Mouse (Mus musculus): Measurements from ENCODE around the gene Gm10490. TPM values are rescaled to one million over a fixed set of nuclear protein-coding genes. Genes with fewer than 3 reads are reported as not detected.
A peak's percentile ranks its signal among the peaks of the same experiment; 100 is the strongest.

Gm10490 gene
- polyA plus RNA-seq, 1 experiment, result not detected

DNA sequence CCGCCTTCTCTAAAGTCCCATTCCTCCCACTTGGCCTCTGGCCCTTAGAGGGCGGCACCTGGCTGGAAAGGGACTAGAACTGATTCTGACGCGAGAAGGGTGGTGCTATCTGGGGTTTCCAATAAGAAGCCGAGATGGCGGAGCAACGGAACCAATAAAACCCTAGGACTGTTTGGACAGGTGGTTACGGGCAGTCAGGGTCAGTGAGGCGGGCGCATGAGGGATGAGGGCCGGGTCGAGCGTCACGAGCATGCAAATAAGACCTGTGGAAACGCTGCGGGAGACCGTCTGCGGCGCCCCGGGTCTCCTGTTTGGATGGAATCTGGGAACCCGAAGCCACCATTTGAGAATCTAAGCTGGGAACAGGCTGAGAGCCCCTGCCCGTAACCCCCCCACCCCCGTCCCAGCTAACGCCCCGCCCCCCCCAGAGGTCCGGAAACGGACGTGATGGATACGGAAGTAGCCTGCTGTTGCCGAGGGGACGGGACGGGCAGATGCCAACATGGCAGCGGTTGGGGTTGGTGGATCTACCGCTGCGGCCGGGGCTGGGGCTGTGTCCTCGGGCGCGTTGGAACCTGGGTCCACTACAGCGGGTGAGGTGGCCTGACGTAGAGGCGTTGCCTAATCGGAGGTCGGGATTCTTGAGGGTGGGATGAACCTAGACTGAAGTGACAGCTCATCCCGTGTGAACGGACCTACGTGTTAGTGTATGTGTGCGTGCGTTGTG, 25.3 kb upstream of the Gm10490 start, which contains the start of gene Slc35a2:
Slc35a2 (plus strand) TSS at position 188 of the 727 bp plus-strand sequence.
- Histone ChIP-seq H3K79me2 (ENCODE audit: control insufficient read depth, insufficient read depth) (peaks cover 11% of the 10 kb centered on the region), H3ac (ENCODE audit: control insufficient read depth, insufficient read length) (peak within 1 kb of the TSS; percentile 20), H3K36me3 (ENCODE audit: control insufficient read depth, insufficient read depth) (no peaks in the 10 kb centered on the region), H3K4me2 (ENCODE audit: low read depth) (peak within 1 kb of the TSS; percentile 81), H3K27me3 (ENCODE audit: control insufficient read depth, insufficient read depth, insufficient read length) (no peaks in the 10 kb centered on the region), H3K4me3 (peak within 1 kb of the TSS; percentile 48)
- TF ChIP-seq MYOD1 (IDR thresholded peaks at IDR 0.05; ENCODE audit: control insufficient read depth in 1 of 3, insufficient read length in 2 of 3, low read depth in 2 of 3), result peak in 2 of 3 experiments; percentile 6 to 43
- TF ChIP-seq USF1 (IDR thresholded peaks at IDR 0.05; ENCODE audit: low read depth), result no peak
- TF ChIP-seq POLR2AphosphoS2 (IDR thresholded peaks at IDR 0.05; ENCODE audit: insufficient read length, low read depth), result peak; percentile 46
- TF ChIP-seq POLR2A (IDR thresholded peaks at IDR 0.05; ENCODE audit: insufficient read length, low read depth), result peak; percentile 65

- peaks cover 7% of the 10 kb centered on the region for H3K36me3 ChIP-seq (ENCODE audit: control insufficient read depth, insufficient read depth)
Observed at GRCm38 (mm10) chrX:7898211-7898610, 11.1 kb upstream of the Gm10490 start.

GRCm38 (mm10) chrX:7898880-7899874, 10.2 kb upstream of the Gm10490 start, which contains the start of the genes Pqbp1 and Timm17b:
Gene Pqbp1, minus strand, starts transcription at chrX:7899269.
Gene Timm17b, plus strand, starts transcription at chrX:7899357.
- TF ChIP-seq USF1 (IDR thresholded peaks at IDR 0.05; ENCODE audit: low read depth), result no peak
- no peak for TF ChIP-seq SRF (IDR thresholded peaks at IDR 0.05; ENCODE audit: control insufficient read depth, insufficient read length, low read depth)
- peak; percentile 84 for TF ChIP-seq POLR2AphosphoS2 (IDR thresholded peaks at IDR 0.05; ENCODE audit: insufficient read length, low read depth)
- TF ChIP-seq REST (IDR thresholded peaks at IDR 0.05; ENCODE audit: insufficient read depth, insufficient read length), result no peak
- peak; percentile 93 for TF ChIP-seq POLR2A (IDR thresholded peaks at IDR 0.05; ENCODE audit: insufficient read length, low read depth)
- TF ChIP-seq MYOG (IDR thresholded peaks at IDR 0.05; ENCODE audit: control insufficient read depth in 1 of 3, insufficient read depth in 1 of 3, insufficient read length in 2 of 3, low read depth in 2 of 3), result no peak
- no peak for TF ChIP-seq MAX (IDR thresholded peaks at IDR 0.05; ENCODE audit: low read depth)
- Histone ChIP-seq H3K27me3 (ENCODE audit: control insufficient read depth, insufficient read depth, insufficient read length) (no peaks in the 10 kb centered on the region), H3K4me3 (peak within 1 kb of the TSS; percentile 53), H3K4me2 (ENCODE audit: low read depth) (peak within 1 kb of the TSS; percentile 80), H3K79me2 (ENCODE audit: control insufficient read depth, insufficient read depth) (peaks cover 13% of the 10 kb centered on the region), H3K36me3 (ENCODE audit: control insufficient read depth, insufficient read depth) (peaks cover 3% of the 10 kb centered on the region), H3ac (ENCODE audit: control insufficient read depth, insufficient read length) (peak within 1 kb of the TSS; percentile 74)

More at GRCm38 (mm10) chrX:7898211-7898610, 11.1 kb upstream of the Gm10490 start:
- H3ac ChIP-seq (ENCODE audit: control insufficient read depth, insufficient read length), result no peak overlapping the region
- peak overlapping the region; percentile 80 for H3K4me2 ChIP-seq (ENCODE audit: low read depth)
- H3K4me3 ChIP-seq, result peak overlapping the region; percentile 53
- no peaks in the 10 kb centered on the region for H3K27me3 ChIP-seq (ENCODE audit: control insufficient read depth, insufficient read depth, insufficient read length)
- TF ChIP-seq POLR2AphosphoS2 (IDR thresholded peaks at IDR 0.05; ENCODE audit: insufficient read length, low read depth) (no peak), MYOG (IDR thresholded peaks at IDR 0.05; ENCODE audit: control insufficient read depth in 1 of 3, insufficient read depth in 1 of 3, insufficient read length in 2 of 3, low read depth in 2 of 3) (no peak), E2F4 (IDR thresholded peaks at IDR 0.05; ENCODE audit: insufficient read depth) (no peak), CEBPB (IDR thresholded peaks at IDR 0.05; ENCODE audit: insufficient read depth, poor library complexity, severe bottlenecking) (no peak), REST (IDR thresholded peaks at IDR 0.05; ENCODE audit: insufficient read depth, insufficient read length) (no peak), SRF (IDR thresholded peaks at IDR 0.05; ENCODE audit: control insufficient read depth, insufficient read length, low read depth) (no peak), USF1 (IDR thresholded peaks at IDR 0.05; ENCODE audit: low read depth) (no peak), TCF3 (IDR thresholded peaks at IDR 0.05; ENCODE audit: insufficient read length, low read depth) (no peak), MYOD1 (IDR thresholded peaks at IDR 0.05; ENCODE audit: control insufficient read depth in 1 of 3, insufficient read length in 2 of 3, low read depth in 2 of 3) (no peak), MAX (IDR thresholded peaks at IDR 0.05; ENCODE audit: low read depth) (no peak), POLR2A (IDR thresholded peaks at IDR 0.05; ENCODE audit: insufficient read length, low read depth) (no peak), TCF12 (IDR thresholded peaks at IDR 0.05; ENCODE audit: insufficient read depth, poor library complexity, severe bottlenecking) (no peak)
- peaks cover 13% of the 10 kb centered on the region for H3K79me2 ChIP-seq (ENCODE audit: control insufficient read depth, insufficient read depth)

GRCm38 (mm10) chrX:7904441-7904840, 4.9 kb upstream of the Gm10490 start:
- TF ChIP-seq TCF12 (IDR thresholded peaks at IDR 0.05; ENCODE audit: insufficient read depth, poor library complexity, severe bottlenecking), result no peak
- TF ChIP-seq REST (IDR thresholded peaks at IDR 0.05; ENCODE audit: insufficient read depth, insufficient read length), result no peak
- Histone ChIP-seq H3K27me3 (ENCODE audit: control insufficient read depth, insufficient read depth, insufficient read length) (no peaks in the 10 kb centered on the region), H3K36me3 (ENCODE audit: control insufficient read depth, insufficient read depth) (no peaks in the 10 kb centered on the region), H3ac (ENCODE audit: control insufficient read depth, insufficient read length) (no peak overlapping the region), H3K79me2 (ENCODE audit: control insufficient read depth, insufficient read depth) (peaks cover 4% of the 10 kb centered on the region), H3K4me3 (no peak overlapping the region), H3K4me2 (ENCODE audit: low read depth) (no peak overlapping the region)

GRCm38 (mm10) chrX:7907735-7908134, 1.6 kb upstream of the Gm10490 start, which contains the start of gene Gm10491:
Gene Gm10491, minus strand, starts transcription at chrX:7907835.
- no peaks in the 10 kb centered on the region for H3K36me3 ChIP-seq (ENCODE audit: control insufficient read depth, insufficient read depth)

More at GRCm38 (mm10) chrX:7907735-7908134, 1.6 kb upstream of the Gm10490 start, which contains the start of gene Gm10491:
- no peaks in the 10 kb centered on the region for H3K27me3 ChIP-seq (ENCODE audit: control insufficient read depth, insufficient read depth, insufficient read length)
- no peak within 1 kb of the TSS for H3ac ChIP-seq (ENCODE audit: control insufficient read depth, insufficient read length)
- no peak for TF ChIP-seq USF1 (IDR thresholded peaks at IDR 0.05; ENCODE audit: low read depth)
- no peak for TF ChIP-seq E2F4 (IDR thresholded peaks at IDR 0.05; ENCODE audit: insufficient read depth)
- TF ChIP-seq POLR2AphosphoS2 (IDR thresholded peaks at IDR 0.05; ENCODE audit: insufficient read length, low read depth), result no peak
- TF ChIP-seq TCF12 (IDR thresholded peaks at IDR 0.05; ENCODE audit: insufficient read depth, poor library complexity, severe bottlenecking), result no peak
- TF ChIP-seq MYOD1 (IDR thresholded peaks at IDR 0.05; ENCODE audit: control insufficient read depth in 1 of 3, insufficient read length in 2 of 3, low read depth in 2 of 3), result no peak
- H3K4me3 ChIP-seq, result no peak within 1 kb of the TSS
- no peaks in the 10 kb centered on the region for H3K79me2 ChIP-seq (ENCODE audit: control insufficient read depth, insufficient read depth)
- no peak within 1 kb of the TSS for H3K4me2 ChIP-seq (ENCODE audit: low read depth)
